Comparison of ENCODE assay signal across 10 mouse cellular contexts in the genomic region with DNA sequence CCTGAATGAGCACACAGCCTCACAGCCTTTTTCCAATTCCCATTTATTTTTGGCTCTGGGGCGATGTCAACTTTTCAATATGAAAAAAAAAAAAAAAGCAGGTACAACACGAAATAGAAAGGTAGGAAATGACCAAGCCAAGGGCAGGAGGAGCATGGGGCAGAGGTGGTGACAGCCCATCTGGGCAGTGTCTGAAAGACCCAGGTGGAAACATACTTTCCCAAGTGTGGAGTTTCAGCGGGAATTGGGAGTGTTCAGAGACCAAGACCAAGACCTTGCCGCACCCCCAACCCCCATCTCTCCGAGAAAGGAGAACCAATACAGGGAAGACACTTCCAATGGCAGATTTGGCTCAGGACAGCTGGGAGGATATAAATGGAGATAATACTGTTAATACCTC. TPM values are rescaled to one million over a fixed set of nuclear protein-coding genes. Genes with fewer than 3 reads are reported as not detected.
DNase-seq lines count a peak whose midpoint lies in the region; ATAC-seq and TF ChIP-seq lines count a peak whose summit lies in the region.
"Had no signal": no experiment of that assay in that cellular context is flagged by ENCODE, and none has a peak within 500 bp of the region (broad histone marks: within the 10 kb centered on the region; RNA-seq: fewer than 3 reads in every experiment).

No protein-coding gene starts in this region.

- no peaks in the 10 kb centered on the region for H3K9me3 ChIP-seq in heart, embryonic 14.5 days (ENCODE audit: control insufficient read depth, low read length)
- H3K9me3 ChIP-seq in MEL (replicated peaks; ENCODE audit: insufficient read depth, low read length), result no peaks in the 10 kb centered on the region
- H3K9me3 ChIP-seq in forebrain, embryonic 16.5 days (ENCODE audit: control insufficient read depth, low read length), result no peaks in the 10 kb centered on the region
- H3K9me3 ChIP-seq in liver, embryonic 16.5 days (replicated peaks; ENCODE audit: control insufficient read depth, low read length), result no peaks in the 10 kb centered on the region

- H3K4me3 ChIP-seq in heart, embryonic 14.5 days (ENCODE audit: control insufficient read depth in 1 of 2, insufficient read depth in 1 of 2, low read depth in 1 of 2, low read length in 2 of 2), result no peak overlapping the region
- no peak overlapping the region for H3K4me3 ChIP-seq in MEL (ENCODE audit: control insufficient read depth in 1 of 2, insufficient read depth in 1 of 2, low read depth in 2 of 2, low read length in 2 of 2)
- H3K4me3 ChIP-seq in forebrain, embryonic 16.5 days (replicated peaks; ENCODE audit: low read length), result peak overlapping the region; percentile 16
- H3K4me3 ChIP-seq in liver, embryonic 16.5 days (ENCODE audit: low read depth, low read length), result no peak overlapping the region

- peaks cover 34% of the 10 kb centered on the region for H3K79me2 ChIP-seq in MEL (ENCODE audit: control insufficient read depth, insufficient read depth, low read length, poor library complexity)

- H3K36me3 ChIP-seq in heart, embryonic 14.5 days (ENCODE audit: control insufficient read depth, insufficient read depth, low read length), result peaks cover 72% of the 10 kb centered on the region
- H3K36me3 ChIP-seq in MEL (ENCODE audit: control insufficient read depth in 1 of 2, insufficient read depth in 2 of 2, low read length in 2 of 2), result peaks cover 11 to 33% of the 10 kb centered on the region in 2 experiments
- peaks cover 42% of the 10 kb centered on the region for H3K36me3 ChIP-seq in forebrain, embryonic 16.5 days (ENCODE audit: control insufficient read depth, insufficient read depth)
- H3K36me3 ChIP-seq in liver, embryonic 16.5 days (ENCODE audit: control insufficient read depth, insufficient read depth), result peaks cover 43% of the 10 kb centered on the region

- peak overlapping the region; percentile 98; the same call in 1 of the 2 replicates for H3K9ac ChIP-seq in heart, embryonic 14.5 days (ENCODE audit: low read length)
- peak overlapping the region; percentile 99 for H3K9ac ChIP-seq in MEL (ENCODE audit: control insufficient read depth, low read depth, low read length, poor library complexity, severe bottlenecking)
- 0 out of 2 replicates have a peak overlapping the region, but pooled peaks have one; percentile 23 for H3K9ac ChIP-seq in forebrain, embryonic 16.5 days (replicated peaks; ENCODE audit: low read depth, low read length)
- no peak overlapping the region for H3K9ac ChIP-seq in liver, embryonic 16.5 days (ENCODE audit: low read depth, low read length)

- TF ChIP-seq RAD21 in MEL (IDR thresholded peaks at IDR 0.05; ENCODE audit: low read depth, low read length), result no peak

- no peaks in the 10 kb centered on the region for H3K27me3 ChIP-seq in heart, embryonic 14.5 days (ENCODE audit: control insufficient read depth, insufficient read depth, low read length)
- no peaks in the 10 kb centered on the region for H3K27me3 ChIP-seq in MEL (ENCODE audit: control insufficient read depth in 1 of 2, insufficient read depth in 2 of 2, low read length in 2 of 2)
- no peaks in the 10 kb centered on the region for H3K27me3 ChIP-seq in forebrain, embryonic 16.5 days (replicated peaks; ENCODE audit: control insufficient read depth, insufficient read depth, low read length)
- no peaks in the 10 kb centered on the region for H3K27me3 ChIP-seq in liver, embryonic 16.5 days (ENCODE audit: control insufficient read depth, insufficient read depth, low read depth, low read length)

- TF ChIP-seq CTCF in MEL (IDR thresholded peaks at IDR 0.05 in 2 of 3, conservative IDR thresholded peaks at IDR 0.05 in 1 of 3; ENCODE audit: control insufficient read depth in 1 of 3, insufficient read depth in 1 of 3, low read depth in 2 of 3, low read length in 3 of 3, poor library complexity in 1 of 3, severe bottlenecking in 1 of 3), result no peak

- H3K4me1 ChIP-seq in heart, embryonic 14.5 days (ENCODE audit: control insufficient read depth in 2 of 2, insufficient read depth in 2 of 2, low read length in 2 of 2), result peaks cover 15 to 40% of the 10 kb centered on the region in 2 experiments
- peaks cover 0 to 38% of the 10 kb centered on the region in 2 experiments; a peak in 3 of 4 replicates for H3K4me1 ChIP-seq in MEL (ENCODE audit: control insufficient read depth in 1 of 2, insufficient read depth in 2 of 2, low read length in 2 of 2)
- H3K4me1 ChIP-seq in forebrain, embryonic 16.5 days (replicated peaks; ENCODE audit: control insufficient read depth, insufficient read depth, low read length), result peaks cover 47% of the 10 kb centered on the region
- peaks cover 48% of the 10 kb centered on the region for H3K4me1 ChIP-seq in liver, embryonic 16.5 days (ENCODE audit: control insufficient read depth, low read depth, low read length)

- no peak for ATAC-seq in heart, embryonic 14.5 days (ENCODE audit: insufficient number of reproducible peaks, insufficient read depth, low FRiP score, low read depth)
- no peak for ATAC-seq in forebrain, embryonic 16.5 days
- ATAC-seq in liver, embryonic 16.5 days (ENCODE audit: low read depth), result no peak

- H3K4me2 ChIP-seq in heart, embryonic 14.5 days (ENCODE audit: low read length), result no peak overlapping the region; the same call in 1 of the 2 replicates
- peak overlapping the region; percentile 84 for H3K4me2 ChIP-seq in forebrain, embryonic 16.5 days (ENCODE audit: low read length)
- no peak overlapping the region for H3K4me2 ChIP-seq in liver, embryonic 16.5 days (ENCODE audit: low read depth, low read length)

- no peak for DNase-seq in heart, adult 8-10 months (ENCODE audit: low spot score)
- DNase-seq in MEL (ENCODE audit: low read depth, low spot score), result peak; percentile 60
- DNase-seq in left cerebral cortex, postnatal 36 days (ENCODE audit: low spot score in 2 of 2), result no peak
- no peak for DNase-seq in frontal cortex, postnatal 10 days (ENCODE audit: low spot score in 2 of 2)
- DNase-seq in gastrocnemius, postnatal 36 days, result no peak
- DNase-seq: B cell, adult 2 months; right cerebral cortex, adult 18-20 months had no signal

- 48% methylated on average over 5 of the region's 5 CpGs for WGBS in heart, embryonic 14.5 days
- WGBS in forebrain, embryonic 16.5 days, result 54% methylated on average over 5 of the region's 5 CpGs
- WGBS in liver, embryonic 16.5 days (ENCODE audit: insufficient replicate concordance), result 62% methylated on average over 5 of the region's 5 CpGs

- intact Hi-C loops in left cerebral cortex, postnatal 36 days (cut with DNase I), result no loop called here
- intact Hi-C loops in gastrocnemius, postnatal 36 days (cut with DNase I), result no loop called here

- TF ChIP-seq POLR2A in MEL (IDR thresholded peaks at IDR 0.05; ENCODE audit: control insufficient read depth in 1 of 2, insufficient read depth in 1 of 2, low read depth in 1 of 2, low read length in 2 of 2, poor library complexity in 1 of 2), result peak in 1 of 2 experiments; percentile 51; a peak in 2 of 4 replicates

- H3K27ac ChIP-seq in heart, embryonic 14.5 days (replicated peaks in 1 of 2; ENCODE audit: control insufficient read depth in 1 of 2, insufficient read depth in 1 of 2, low read depth in 2 of 2, low read length in 2 of 2), result no peak overlapping the region
- peak overlapping the region; percentile 78 for H3K27ac ChIP-seq in MEL (ENCODE audit: control insufficient read depth, low read depth, low read length)
- H3K27ac ChIP-seq in forebrain, embryonic 16.5 days (ENCODE audit: low read length), result no peak overlapping the region
- H3K27ac ChIP-seq in liver, embryonic 16.5 days (ENCODE audit: low read length), result peak overlapping the region; percentile 10; the same call in 1 of the 2 replicates

- no peak for TF ChIP-seq EP300 in MEL (IDR thresholded peaks at IDR 0.05; ENCODE audit: low read depth in 1 of 2, low read length in 2 of 2)

RNA-seq across cellular contexts. Expression of a gene that starts 4.2 kb away (rescaled TPM):
- polyA plus RNA-seq in heart, embryonic 14.5 days (2014; fragmentation: Nextera tagmentation; extraction: Ambion mirVana), result 673 and 698 TPM in 2 replicates
- total RNA-seq in heart, adult 8-10 months (2022), result 10 to 100 TPM; 65.2 to 94.6 (median 72.1) TPM
- total RNA-seq in MEL (2012; rRNA removed), result 1,137 and 1,211 TPM in 2 replicates
- 1,000 to 10,000 TPM; 1,040 to 1,575 TPM for polyA plus RNA-seq in MEL (2012; ENCODE audit: insufficient read depth in 1 of 2, insufficient read length in 2 of 2, low read depth in 1 of 2, low replicate concordance in 2 of 2, missing spikeins in 1 of 2)
- 1,979 and 2,045 TPM in 2 replicates for polyA plus RNA-seq in forebrain, embryonic 16.5 days (2015; fragmentation: Nextera tagmentation; extraction: Ambion mirVana)
- 328 and 345 TPM in 2 replicates for polyA plus RNA-seq in liver, embryonic 16.5 days (2015; fragmentation: Nextera tagmentation; extraction: Ambion mirVana)
- 100 to 1,000 TPM; 441 to 478 TPM for total RNA-seq in left cerebral cortex, postnatal 36 days (2021)
- total RNA-seq in gastrocnemius, postnatal 36 days (2021), result 10 to 100 TPM; 34.7 to 38.6 TPM

RNA-seq across cellular contexts. Expression of a gene that starts 7.4 kb away (rescaled TPM):
- polyA plus RNA-seq in heart, embryonic 14.5 days (2014; fragmentation: Nextera tagmentation; extraction: Ambion mirVana), result 15.3 and 16.1 TPM in 2 replicates
- 10 to 100 TPM; 11.5 to 12.8 (median 12.0) TPM for total RNA-seq in heart, adult 8-10 months (2022)
- 15.0 and 17.2 TPM in 2 replicates for total RNA-seq in MEL (2012; rRNA removed)
- 10 to 100 TPM; 46.6 to 77.9 TPM for polyA plus RNA-seq in MEL (2012; ENCODE audit: insufficient read depth in 1 of 2, insufficient read length in 2 of 2, low read depth in 1 of 2, low replicate concordance in 2 of 2, missing spikeins in 1 of 2)
- polyA plus RNA-seq in forebrain, embryonic 16.5 days (2015; fragmentation: Nextera tagmentation; extraction: Ambion mirVana), result 10.6 and 13.2 TPM in 2 replicates
- polyA plus RNA-seq in liver, embryonic 16.5 days (2015; fragmentation: Nextera tagmentation; extraction: Ambion mirVana), result 10.0 and 10.3 TPM in 2 replicates
- total RNA-seq in left cerebral cortex, postnatal 36 days (2021), result 10 to 100 TPM; 16.5 to 16.9 TPM
- 1 to 10 TPM; 2.9 to 3.5 TPM for total RNA-seq in gastrocnemius, postnatal 36 days (2021)

RNA-seq across cellular contexts. Expression of a gene that starts 10.9 kb away (rescaled TPM):
- polyA plus RNA-seq in heart, embryonic 14.5 days (2014; fragmentation: Nextera tagmentation; extraction: Ambion mirVana), result 86.8 and 93.7 TPM in 2 replicates
- total RNA-seq in heart, adult 8-10 months (2022), result 100 to 1,000 TPM; 154 to 174 (median 157) TPM
- total RNA-seq in MEL (2012; rRNA removed), result 38.1 and 39.5 TPM in 2 replicates
- polyA plus RNA-seq in MEL (2012; ENCODE audit: insufficient read depth in 1 of 2, insufficient read length in 2 of 2, low read depth in 1 of 2, low replicate concordance in 2 of 2, missing spikeins in 1 of 2), result 10 to 100 TPM in 1 of 2 experiments, not detected in 1; 64.1 TPM
- polyA plus RNA-seq in forebrain, embryonic 16.5 days (2015; fragmentation: Nextera tagmentation; extraction: Ambion mirVana), result 83.5 and 89.3 TPM in 2 replicates
- 32.7 and 33.6 TPM in 2 replicates for polyA plus RNA-seq in liver, embryonic 16.5 days (2015; fragmentation: Nextera tagmentation; extraction: Ambion mirVana)
- total RNA-seq in left cerebral cortex, postnatal 36 days (2021), result 100 to 1,000 TPM; 146 to 149 TPM
- total RNA-seq in gastrocnemius, postnatal 36 days (2021), result 10 to 100 TPM; 44.0 to 44.1 TPM

RNA-seq across cellular contexts. Expression of a gene that starts 12.4 kb away (rescaled TPM):
- polyA plus RNA-seq in heart, embryonic 14.5 days (2014; fragmentation: Nextera tagmentation; extraction: Ambion mirVana), result 20.8 and 27.3 TPM in 2 replicates
- total RNA-seq in heart, adult 8-10 months (2022), result 10 to 100 TPM; 31.3 to 64.3 (median 38.9) TPM
- 5.5 and 8.4 TPM in 2 replicates for total RNA-seq in MEL (2012; rRNA removed)
- 10 to 100 TPM in 1 of 2 experiments, not detected in 1; 12.2 TPM for polyA plus RNA-seq in MEL (2012; ENCODE audit: insufficient read depth in 1 of 2, insufficient read length in 2 of 2, low read depth in 1 of 2, low replicate concordance in 2 of 2, missing spikeins in 1 of 2)
- polyA plus RNA-seq in forebrain, embryonic 16.5 days (2015; fragmentation: Nextera tagmentation; extraction: Ambion mirVana), result 6.4 and 9.9 TPM in 2 replicates
- polyA plus RNA-seq in liver, embryonic 16.5 days (2015; fragmentation: Nextera tagmentation; extraction: Ambion mirVana), result 15.8 and 19.4 TPM in 2 replicates
- 10 to 100 TPM; 10.6 to 13.6 TPM for total RNA-seq in left cerebral cortex, postnatal 36 days (2021)
- total RNA-seq in gastrocnemius, postnatal 36 days (2021), result 1 to 10 TPM; 5.3 to 5.4 TPM

RNA-seq across cellular contexts. Expression of a gene that starts 27.2 kb away (rescaled TPM):
- polyA plus RNA-seq in heart, embryonic 14.5 days (2014; fragmentation: Nextera tagmentation; extraction: Ambion mirVana), result 44.0 and 44.9 TPM in 2 replicates
- 1 to 10 TPM; 1.7 to 2.9 (median 1.8) TPM for total RNA-seq in heart, adult 8-10 months (2022)
- 11.1 and 13.7 TPM in 2 replicates for total RNA-seq in MEL (2012; rRNA removed)
- polyA plus RNA-seq in MEL (2012; ENCODE audit: insufficient read depth in 1 of 2, insufficient read length in 2 of 2, low read depth in 1 of 2, low replicate concordance in 2 of 2, missing spikeins in 1 of 2), result 10 to 100 TPM in 1 of 2 experiments, not detected in 1; 49.9 TPM
- polyA plus RNA-seq in forebrain, embryonic 16.5 days (2015; fragmentation: Nextera tagmentation; extraction: Ambion mirVana), result 23.4 and 26.1 TPM in 2 replicates
- 20.7 and 21.1 TPM in 2 replicates for polyA plus RNA-seq in liver, embryonic 16.5 days (2015; fragmentation: Nextera tagmentation; extraction: Ambion mirVana)
- total RNA-seq in left cerebral cortex, postnatal 36 days (2021), result 1 to 10 TPM; 2.3 to 3.1 TPM
- 1 to 10 TPM; 1.6 to 2.0 TPM for total RNA-seq in gastrocnemius, postnatal 36 days (2021)

Comparison
In these comparisons a context has a peak if more than half of its experiments do, and no peak if none do; other contexts are left out.
1. H3K27ac ChIP-seq: peak in MEL (single experiment) and liver, embryonic 16.5 days (single experiment); none in heart, embryonic 14.5 days (0 of 2) and forebrain, embryonic 16.5 days (single experiment).
2. RNA of a gene that starts 4.2 kb away (total RNA-seq): 1,137 to 1,211 TPM in MEL and 441 to 478 TPM in left cerebral cortex, postnatal 36 days; 65.2 to 94.6 TPM in heart, adult 8-10 months and 34.7 to 38.6 TPM in gastrocnemius, postnatal 36 days; every median in the first group is over 4 times any median in the second.